Mouse (Mus musculus) liver, postnatal 0 days (tissue): ENCODE measurements around the gene Adam22. TPM values are rescaled to one million over a fixed set of nuclear protein-coding genes. Genes with fewer than 3 reads are reported as not detected.

Experiments
- ATAC-seq: fragments of 200-750 bp; cut with Nextera tagmentation; 2 replicates; pipeline ENCODE4 v1.8.0; 2017; ENCODE audit warnings: mild to moderate bottlenecking, moderate library complexity
- DNase-seq: peaks from one replicate; pipeline ENCODE4 v3.0.0-alpha.2; 2016
- H3K27ac ChIP-seq: fragments of 300-500 bp; sonication (generic); 2 replicates; pipeline ENCODE4 v1.5.1; 2014; ENCODE audit warnings: antibody characterized with exemption, moderate library complexity, mild to moderate bottlenecking, low read depth
- H3K27me3 ChIP-seq: fragments of 300-500 bp; sonication (generic); 2 replicates; pipeline ENCODE4 v1.6.1; 2014; ENCODE audit warnings: low read length, control low read depth, mixed read lengths; ENCODE audit not compliant: insufficient read depth
- H3K36me3 ChIP-seq: fragments of 300-500 bp; sonication (generic); replicated peaks from 2 replicates; pipeline ENCODE4 v1.6.1; 2014; ENCODE audit warnings: mild to moderate bottlenecking, control low read depth, low read length, moderate library complexity, mixed read lengths; ENCODE audit not compliant: insufficient read depth
- H3K4me1 ChIP-seq: fragments of 300-500 bp; sonication (generic); 2 replicates; pipeline ENCODE4 v1.6.1; 2014; ENCODE audit warnings: antibody characterized with exemption, mild to moderate bottlenecking, control low read depth; ENCODE audit not compliant: insufficient read depth
- H3K4me2 ChIP-seq: fragments of 300-500 bp; sonication (generic); 2 replicates; pipeline ENCODE4 v1.6.1; 2014; ENCODE audit warnings: low read depth, mild to moderate bottlenecking, low read length, moderate library complexity, mixed read lengths
- H3K4me3 ChIP-seq: fragments of 300-500 bp; sonication (generic); 2 replicates; pipeline ENCODE4 v1.5.1; 2014; ENCODE audit warnings: low read depth, low read length
- H3K9ac ChIP-seq: fragments of 300-500 bp; sonication (generic); replicated peaks from 2 replicates; pipeline ENCODE4 v1.6.1; 2014; ENCODE audit warnings: mild to moderate bottlenecking, moderate library complexity
- H3K9me3 ChIP-seq: fragments of 300-500 bp; sonication (generic); 2 replicates; pipeline ENCODE4 v1.6.1; 2016; ENCODE audit warnings: mild to moderate bottlenecking, control low read depth, low read length, mixed read lengths
- CTCF ChIP-seq: sonication (generic); IDR thresholded peaks from 2 replicates; pipeline ENCODE4 v1.5.1; 2016; ENCODE audit warnings: antibody characterized with exemption, low read depth
- EP300 ChIP-seq: IDR thresholded peaks from 2 replicates; pipeline ENCODE4 v1.6.1; 2016; ENCODE audit warnings: antibody characterized with exemption, low read depth, mild to moderate bottlenecking
- WGBS: fragments of 180-500 bp; shearing (Covaris S2); extraction: QIAGEN DNeasy Blood & Tissue Kit; methylation state at CpG from one replicate; pipeline ENCODE4 v1.1.7; 2014; ENCODE audit not compliant: insufficient replicate concordance; 5-methylcytosine and 5-hydroxymethylcytosine counted together
- polyA plus RNA-seq: library from polyadenylated mRNA; unstranded; fragments of >200 nt; fragmentation: Nextera tagmentation; extraction: Ambion mirVana; gene quantifications from 2 replicates; pipeline ENCODE4 v1.2.1, GENCODE M21; 2015

The Adam22 gene
- polyA plus RNA-seq, 1 experiment from 2014 or later: 0.33 TPM

DNA sequence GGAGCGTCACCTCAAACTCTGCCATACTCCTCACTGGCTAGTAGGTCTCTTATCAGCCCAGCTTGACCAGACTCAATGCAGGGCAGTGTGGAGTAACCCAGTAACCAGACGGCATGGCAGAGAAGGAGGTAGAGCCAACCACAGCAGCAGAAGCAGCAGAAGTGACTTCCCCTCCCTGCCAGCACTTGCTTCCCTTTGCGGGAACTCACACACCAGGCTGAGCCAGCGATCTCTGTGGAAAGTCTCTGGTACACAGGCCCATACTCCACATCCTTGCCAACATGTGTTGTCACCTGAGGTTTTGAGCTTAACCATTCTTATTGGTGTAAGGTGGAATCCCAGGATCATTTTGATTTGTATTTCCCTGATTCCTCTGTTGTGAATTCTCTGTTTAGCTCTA, 111.5 kb downstream of the Adam22 start:
- H3K4me2 ChIP-seq: no peak overlapping the region
- no peak for ATAC-seq
- 49% methylated on average over 4 of the region's 4 CpGs for WGBS

GRCm38 (mm10) chr5:8244696-8245095, 123.3 kb downstream of the Adam22 start:
- Histone ChIP-seq H3K4me3 (no peak overlapping the region), H3K27me3 (no peaks in the 10 kb centered on the region), H3K27ac (no peak overlapping the region), H3K36me3 (no peaks in the 10 kb centered on the region), H3K9ac (no peak overlapping the region), H3K4me2 (no peak overlapping the region), H3K9me3 (no peaks in the 10 kb centered on the region), H3K4me1 (no peaks in the 10 kb centered on the region)
- no peak for DNase-seq
- WGBS: 79% methylated on average over 7 of the region's 7 CpGs
- TF ChIP-seq CTCF (no peak), EP300 (no peak)
- no peak for ATAC-seq

More for the DNA sequence above, 111.5 kb downstream of the Adam22 start:
- no peak overlapping the region for H3K9ac ChIP-seq
- no peak for DNase-seq
- no peak for TF ChIP-seq EP300
- no peak for TF ChIP-seq CTCF
- H3K27me3 ChIP-seq: no peaks in the 10 kb centered on the region
- H3K4me1 ChIP-seq: no peaks in the 10 kb centered on the region
- H3K36me3 ChIP-seq: no peaks in the 10 kb centered on the region
- no peak overlapping the region for H3K4me3 ChIP-seq
- no peaks in the 10 kb centered on the region for H3K9me3 ChIP-seq
- H3K27ac ChIP-seq: no peak overlapping the region

DNA sequence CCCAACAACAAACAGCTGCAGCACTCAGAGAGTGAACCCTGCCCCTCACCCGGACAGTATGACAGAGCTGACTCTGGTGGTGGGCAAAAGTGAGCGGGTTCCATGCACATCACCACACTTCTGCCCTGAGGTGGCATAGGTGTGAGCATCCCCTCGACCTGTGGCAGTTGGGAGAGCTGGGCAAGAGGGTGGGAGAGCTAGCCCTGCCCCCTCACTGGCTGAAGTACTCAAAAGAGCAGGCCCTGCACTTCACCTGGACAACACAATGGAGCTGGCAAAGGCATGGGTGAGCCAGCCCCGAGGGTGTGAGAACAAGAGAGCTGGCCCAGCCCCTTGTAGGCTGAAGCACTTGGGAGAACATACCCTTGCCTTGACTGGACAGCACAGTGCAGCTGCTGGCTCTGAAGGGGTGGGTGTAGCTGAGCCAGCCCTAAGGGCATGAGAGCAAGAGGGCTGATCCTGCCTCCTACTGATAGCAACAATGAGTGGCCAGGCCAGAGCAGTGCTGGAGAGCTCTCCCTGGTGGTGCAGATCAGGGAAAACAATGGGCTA, 124.8 kb downstream of the Adam22 start:
- Histone ChIP-seq H3K27me3 (no peaks in the 10 kb centered on the region), H3K4me3 (no peak overlapping the region), H3K4me2 (no peak overlapping the region), H3K27ac (no peak overlapping the region), H3K4me1 (no peaks in the 10 kb centered on the region), H3K36me3 (no peaks in the 10 kb centered on the region), H3K9ac (no peak overlapping the region), H3K9me3 (no peaks in the 10 kb centered on the region)
- 47% methylated on average over 4 of the region's 4 CpGs for WGBS
- ATAC-seq (no peak), DNase-seq (no peak)
- TF ChIP-seq CTCF (no peak), EP300 (no peak)

DNA sequence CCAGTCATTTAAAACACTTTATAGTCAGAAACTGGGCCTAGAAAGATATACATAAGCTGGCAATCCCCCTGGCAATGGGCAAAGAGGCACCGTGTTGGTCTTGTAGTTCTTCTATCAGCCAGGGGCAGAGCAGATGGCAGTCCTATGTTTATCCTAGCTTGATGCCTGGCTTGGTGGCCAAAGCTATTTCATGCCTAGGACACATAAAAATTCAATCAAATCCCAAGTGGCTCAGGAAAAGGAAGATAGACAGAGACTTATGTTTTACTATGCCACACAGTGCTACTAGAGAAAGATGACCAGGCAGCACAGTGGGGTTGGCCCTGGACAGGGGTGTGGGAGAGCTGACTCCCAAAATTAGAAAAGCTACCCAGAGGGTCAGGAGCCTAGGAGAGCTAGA, 125.3 kb downstream of the Adam22 start:
- H3K27me3 ChIP-seq: no peaks in the 10 kb centered on the region
- no peaks in the 10 kb centered on the region for H3K9me3 ChIP-seq
- H3K9ac ChIP-seq: no peak overlapping the region
- no peaks in the 10 kb centered on the region for H3K36me3 ChIP-seq
- H3K4me1 ChIP-seq: no peaks in the 10 kb centered on the region
- H3K4me2 ChIP-seq: no peak overlapping the region
- WGBS: 87% methylated on average over 1 of the region's 1 CpGs
- H3K27ac ChIP-seq: no peak overlapping the region
- ATAC-seq (no peak), DNase-seq (no peak)
- H3K4me3 ChIP-seq: no peak overlapping the region
- no peak for TF ChIP-seq CTCF
- TF ChIP-seq EP300: no peak

DNA sequence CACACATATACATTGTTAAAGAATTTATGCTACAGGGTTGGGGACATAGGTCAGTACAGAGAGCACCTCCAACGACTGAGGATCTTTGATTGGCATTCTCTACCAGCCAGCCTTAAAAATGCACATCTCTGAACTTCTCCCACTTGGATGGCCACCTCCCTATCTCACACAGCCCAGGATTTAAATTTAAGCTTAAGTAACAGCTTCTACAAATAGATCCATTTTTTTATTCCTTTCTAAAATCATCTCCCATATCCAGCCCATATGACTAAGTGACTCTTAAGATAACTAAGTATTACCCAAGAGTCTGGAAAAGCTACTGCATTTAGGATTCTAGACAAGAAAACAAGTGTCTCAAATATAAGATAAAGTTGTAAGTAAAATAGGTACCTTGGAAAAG, 140.9 kb downstream of the Adam22 start:
- WGBS: 68% methylated on average over 1 of the region's 1 CpGs
- no peak for ATAC-seq
- Histone ChIP-seq H3K4me1 (no peaks in the 10 kb centered on the region), H3K9me3 (no peaks in the 10 kb centered on the region), H3K27ac (no peak overlapping the region), H3K4me2 (no peak overlapping the region), H3K27me3 (no peaks in the 10 kb centered on the region), H3K4me3 (no peak overlapping the region), H3K9ac (no peak overlapping the region), H3K36me3 (no peaks in the 10 kb centered on the region)
- TF ChIP-seq CTCF: no peak
- TF ChIP-seq EP300: no peak
- no peak for DNase-seq

GRCm38 (mm10) chr5:8224321-8224705, 143.6 kb downstream of the Adam22 start:
- DNase-seq: no peak
- Histone ChIP-seq H3K9ac (no peak overlapping the region), H3K4me3 (no peak overlapping the region), H3K4me1 (no peaks in the 10 kb centered on the region), H3K36me3 (no peaks in the 10 kb centered on the region), H3K4me2 (no peak overlapping the region), H3K27me3 (no peaks in the 10 kb centered on the region), H3K27ac (no peak overlapping the region), H3K9me3 (no peaks in the 10 kb centered on the region)
- 78% methylated on average over 4 of the region's 4 CpGs for WGBS
- no peak for ATAC-seq
- TF ChIP-seq CTCF (no peak), EP300 (no peak)

- Histone ChIP-seq H3K4me2 (no peak overlapping the region), H3K4me3 (no peak overlapping the region), H3K27me3 (no peaks in the 10 kb centered on the region), H3K9me3 (no peaks in the 10 kb centered on the region), H3K9ac (no peak overlapping the region), H3K36me3 (no peaks in the 10 kb centered on the region), H3K27ac (no peak overlapping the region), H3K4me1 (no peaks in the 10 kb centered on the region)
- WGBS: 68% methylated on average over 8 of the region's 8 CpGs
- DNase-seq (no peak), ATAC-seq (no peak)
- TF ChIP-seq CTCF: no peak
- TF ChIP-seq EP300: no peak
These were observed 144.2 kb downstream of the Adam22 start for GRCm38 (mm10) chr5:8223597-8224320.
